Mouse (Mus musculus) stomach, embryonic 15.5 days (tissue): ENCODE measurements around the gene Foxo3. TPM values are rescaled to one million over a fixed set of nuclear protein-coding genes. Genes with fewer than 3 reads are reported as not detected.
A peak's percentile ranks its signal among the peaks of the same experiment; 100 is the strongest.

Experiments
- ATAC-seq: fragments of 200-750 bp; cut with Nextera tagmentation; 2 replicates; pipeline ENCODE4 v1.8.0; 2017; ENCODE audit warnings: low read depth, moderate number of reproducible peaks, moderate TSS enrichment; ENCODE audit not compliant: insufficient read depth, low FRiP score
- H3K27ac ChIP-seq: fragments of 300-500 bp; sonication (generic); 2 replicates; pipeline ENCODE4 v1.5.1; 2015; ENCODE audit warnings: mild to moderate bottlenecking, inconsistent platforms
- H3K27me3 ChIP-seq: fragments of 300-500 bp; sonication (generic); replicated peaks from 2 replicates; pipeline ENCODE4 v1.6.1; 2015; ENCODE audit warnings: inconsistent platforms
- H3K36me3 ChIP-seq: fragments of 300-500 bp; sonication (generic); 2 replicates; pipeline ENCODE4 v1.6.1; 2015; ENCODE audit warnings: inconsistent platforms
- H3K4me1 ChIP-seq: fragments of 300-500 bp; sonication (generic); 2 replicates; pipeline ENCODE4 v1.6.1; 2015; ENCODE audit warnings: inconsistent platforms
- H3K4me2 ChIP-seq: fragments of 300-500 bp; sonication (generic); 2 replicates; pipeline ENCODE4 v1.6.1; 2015; ENCODE audit warnings: mild to moderate bottlenecking, inconsistent platforms
- H3K4me3 ChIP-seq: fragments of 300-500 bp; sonication (generic); replicated peaks from 2 replicates; pipeline ENCODE4 v1.5.1; 2015; ENCODE audit warnings: inconsistent platforms
- H3K9ac ChIP-seq: fragments of 300-500 bp; sonication (generic); 2 replicates; pipeline ENCODE4 v1.6.1; 2015; ENCODE audit warnings: inconsistent platforms
- H3K9me3 ChIP-seq: fragments of 300-500 bp; sonication (generic); 2 replicates; pipeline ENCODE4 v1.6.1; 2016; ENCODE audit warnings: inconsistent platforms
- WGBS: fragments of 180-500 bp; shearing (Covaris S2); methylation state at CpG from one replicate; pipeline ENCODE4 v1.1.7; 2015; 5-methylcytosine and 5-hydroxymethylcytosine counted together
- polyA plus RNA-seq: library from polyadenylated mRNA; unstranded; fragments of >200 nt; fragmentation: Nextera tagmentation; extraction: Ambion mirVana; gene quantifications from 2 replicates; pipeline ENCODE4 v1.2.1, GENCODE M21; 2015

Gene Foxo3
- polyA plus RNA-seq, 1 experiment from 2014 or later: 8.7 TPM

- H3K4me3 ChIP-seq: no peak overlapping the region
- no peak overlapping the region for H3K4me2 ChIP-seq
- ATAC-seq: no peak
- H3K27me3 ChIP-seq: no peaks in the 10 kb centered on the region
- no peak overlapping the region for H3K9ac ChIP-seq
- H3K9me3 ChIP-seq: no peaks in the 10 kb centered on the region
- H3K36me3 ChIP-seq: peaks cover 23% of the 10 kb centered on the region
- no peak overlapping the region for H3K27ac ChIP-seq
- 83% methylated on average over 3 of the region's 3 CpGs for WGBS
- no peaks in the 10 kb centered on the region for H3K4me1 ChIP-seq
These were observed 14.5 kb downstream of the Foxo3 start for GRCm38 (mm10) chr10:42262061-42262460.

GRCm38 (mm10) chr10:42261103-42261502 is 15.5 kb downstream of the Foxo3 start:
- Histone ChIP-seq H3K9me3 (no peaks in the 10 kb centered on the region), H3K36me3 (peaks cover 16% of the 10 kb centered on the region), H3K4me1 (no peaks in the 10 kb centered on the region), H3K9ac (no peak overlapping the region), H3K27ac (no peak overlapping the region), H3K4me3 (no peak overlapping the region), H3K4me2 (no peak overlapping the region), H3K27me3 (no peaks in the 10 kb centered on the region)
- WGBS: 88% methylated on average over 8 of the region's 8 CpGs
- no peak for ATAC-seq

- ATAC-seq: peak; percentile 81; the same call in 1 of the 2 replicates
- no peak overlapping the region for H3K9ac ChIP-seq
- WGBS: 47% methylated on average over 8 of the region's 8 CpGs
- no peak overlapping the region for H3K4me3 ChIP-seq
- no peaks in the 10 kb centered on the region for H3K27me3 ChIP-seq
- H3K4me2 ChIP-seq: no peak overlapping the region
- no peaks in the 10 kb centered on the region for H3K9me3 ChIP-seq
- no peaks in the 10 kb centered on the region for H3K4me1 ChIP-seq
- H3K27ac ChIP-seq: no peak overlapping the region
- H3K36me3 ChIP-seq: peaks cover 10% of the 10 kb centered on the region; the same call in 1 of the 2 replicates
These were observed 16.0 kb downstream of the Foxo3 start for GRCm38 (mm10) chr10:42260523-42260922.

- WGBS: 70% methylated on average over 4 of the region's 4 CpGs
- H3K36me3 ChIP-seq: 0 out of 2 replicates have a peak, but pooled peaks cover 3% of the 10 kb centered on the region
These were observed 17.0 kb downstream of the Foxo3 start for GRCm38 (mm10) chr10:42259602-42260001.

GRCm38 (mm10) chr10:42257985-42258384 is 18.6 kb downstream of the Foxo3 start:
- no peak for ATAC-seq

More at GRCm38 (mm10) chr10:42259602-42260001, 17.0 kb downstream of the Foxo3 start:
- no peak for ATAC-seq
- Histone ChIP-seq H3K9me3 (no peaks in the 10 kb centered on the region), H3K27ac (no peak overlapping the region), H3K4me3 (no peak overlapping the region), H3K27me3 (no peaks in the 10 kb centered on the region), H3K9ac (no peak overlapping the region), H3K4me1 (no peaks in the 10 kb centered on the region), H3K4me2 (no peak overlapping the region)

GRCm38 (mm10) chr10:42254788-42255187 is 21.8 kb downstream of the Foxo3 start:
- no peak overlapping the region for H3K4me2 ChIP-seq
- no peaks in the 10 kb centered on the region for H3K27me3 ChIP-seq
- H3K9me3 ChIP-seq: no peaks in the 10 kb centered on the region
- no peak for ATAC-seq
- H3K4me3 ChIP-seq: no peak overlapping the region
- H3K36me3 ChIP-seq: 0 out of 2 replicates have a peak, but pooled peaks cover 3% of the 10 kb centered on the region
- peaks cover 18% of the 10 kb centered on the region for H3K4me1 ChIP-seq
- no peak overlapping the region for H3K9ac ChIP-seq
- WGBS: 87% methylated on average over 5 of the region's 5 CpGs
- no peak overlapping the region for H3K27ac ChIP-seq

More at GRCm38 (mm10) chr10:42257985-42258384, 18.6 kb downstream of the Foxo3 start:
- no peak overlapping the region for H3K4me3 ChIP-seq
- H3K4me1 ChIP-seq: no peaks in the 10 kb centered on the region
- no peaks in the 10 kb centered on the region for H3K9me3 ChIP-seq
- H3K36me3 ChIP-seq: 0 out of 2 replicates have a peak, but pooled peaks cover 3% of the 10 kb centered on the region
- no peak overlapping the region for H3K27ac ChIP-seq
- no peak overlapping the region for H3K9ac ChIP-seq
- WGBS: 86% methylated on average over 7 of the region's 7 CpGs
- no peak overlapping the region for H3K4me2 ChIP-seq
- H3K27me3 ChIP-seq: no peaks in the 10 kb centered on the region

- Histone ChIP-seq H3K4me1 (peaks cover 41% of the 10 kb centered on the region), H3K9ac (no peak overlapping the region), H3K4me3 (no peak overlapping the region), H3K27me3 (no peaks in the 10 kb centered on the region), H3K27ac (peak overlapping the region; percentile 67; the same call in 1 of the 2 replicates), H3K9me3 (no peaks in the 10 kb centered on the region), H3K36me3 (no peaks in the 10 kb centered on the region), H3K4me2 (no peak overlapping the region)
- no peak for ATAC-seq
- WGBS: 38% methylated on average over 8 of the region's 8 CpGs
These were observed 24.7 kb downstream of the Foxo3 start for GRCm38 (mm10) chr10:42251749-42252323.

GRCm38 (mm10) chr10:42251203-42251602 is 25.4 kb downstream of the Foxo3 start:
- Histone ChIP-seq H3K4me2 (no peak overlapping the region), H3K4me3 (no peak overlapping the region), H3K27ac (peak overlapping the region; percentile 67), H3K9ac (no peak overlapping the region), H3K36me3 (no peaks in the 10 kb centered on the region), H3K4me1 (peaks cover 41% of the 10 kb centered on the region), H3K27me3 (no peaks in the 10 kb centered on the region), H3K9me3 (no peaks in the 10 kb centered on the region)
- 35% methylated on average over 7 of the region's 7 CpGs for WGBS
- peak; percentile 54; the same call in 1 of the 2 replicates for ATAC-seq

GRCm38 (mm10) chr10:42249965-42250364 is 26.6 kb downstream of the Foxo3 start:
- H3K36me3 ChIP-seq: no peaks in the 10 kb centered on the region
- peaks cover 41% of the 10 kb centered on the region for H3K4me1 ChIP-seq
- no peak for ATAC-seq
- no peaks in the 10 kb centered on the region for H3K27me3 ChIP-seq
- no peak overlapping the region for H3K27ac ChIP-seq
- H3K4me2 ChIP-seq: no peak overlapping the region
- no peak overlapping the region for H3K9ac ChIP-seq
- 49% methylated on average over 2 of the region's 2 CpGs for WGBS
- H3K9me3 ChIP-seq: no peaks in the 10 kb centered on the region
- no peak overlapping the region for H3K4me3 ChIP-seq

GRCm38 (mm10) chr10:42248644-42249043 is 27.9 kb downstream of the Foxo3 start:
- ATAC-seq: no peak
- Histone ChIP-seq H3K9ac (no peak overlapping the region), H3K9me3 (no peaks in the 10 kb centered on the region), H3K4me1 (peaks cover 41% of the 10 kb centered on the region), H3K27me3 (no peaks in the 10 kb centered on the region), H3K36me3 (no peaks in the 10 kb centered on the region), H3K27ac (peak overlapping the region; percentile 33), H3K4me3 (no peak overlapping the region), H3K4me2 (no peak overlapping the region)
- 45% methylated on average over 5 of the region's 5 CpGs for WGBS

- Histone ChIP-seq H3K36me3 (no peaks in the 10 kb centered on the region), H3K9me3 (no peaks in the 10 kb centered on the region), H3K4me2 (no peak overlapping the region; the same call in 1 of the 2 replicates), H3K27me3 (no peaks in the 10 kb centered on the region), H3K4me3 (no peak overlapping the region), H3K4me1 (peaks cover 41% of the 10 kb centered on the region), H3K9ac (no peak overlapping the region), H3K27ac (peak overlapping the region; percentile 33)
- WGBS: 41% methylated on average over 4 of the region's 4 CpGs
- 0 out of 2 replicates have a peak, but pooled peaks have one; percentile 32 for ATAC-seq
These were observed 28.4 kb downstream of the Foxo3 start for GRCm38 (mm10) chr10:42248156-42248555.

- Histone ChIP-seq H3K27me3 (no peaks in the 10 kb centered on the region), H3K36me3 (no peaks in the 10 kb centered on the region), H3K4me2 (no peak overlapping the region), H3K9ac (no peak overlapping the region), H3K27ac (peak overlapping the region; percentile 33; the same call in 1 of the 2 replicates), H3K4me3 (no peak overlapping the region), H3K9me3 (no peaks in the 10 kb centered on the region), H3K4me1 (peaks cover 41% of the 10 kb centered on the region)
- 57% methylated on average over 11 of the region's 11 CpGs for WGBS
- peak; percentile 23; the same call in 1 of the 2 replicates for ATAC-seq
These were observed 29.3 kb downstream of the Foxo3 start for GRCm38 (mm10) chr10:42247125-42247816.
